ENCODE assay signal across 9 mouse cellular contexts in genomic region chr2:158058534-158058933, GRCm38 (mm10). TPM values are rescaled to one million over a fixed set of nuclear protein-coding genes. Genes with fewer than 3 reads are reported as not detected.
DNase-seq lines count a peak whose midpoint lies in the region; ATAC-seq and TF ChIP-seq lines count a peak whose summit lies in the region.
"Had no signal": no experiment of that assay in that cellular context is flagged by ENCODE, and none has a peak within 500 bp of the region (broad histone marks: within the 10 kb centered on the region; RNA-seq: fewer than 3 reads in every experiment).

No protein-coding gene starts in this region.

- no peak for ATAC-seq in liver, embryonic 12.5 days
- no peak for ATAC-seq in inflammation-experienced regulatory T-cells, adult 6 months

- TF ChIP-seq CTCF in liver, adult 2 months (IDR thresholded peaks at IDR 0.05; ENCODE audit: low read depth, low read length) = no peak

- DNase-seq in liver, adult 2 months (ENCODE audit: extremely low read depth, low read depth, low spot score) = peak; percentile 61
- DNase-seq in cerebellum, adult 9-11 months = peak; percentile 91
- DNase-seq in heart, adult 8-10 months (ENCODE audit: low spot score) = peak; percentile 37
- DNase-seq in lung, postnatal 36 days = peak; percentile 56
- DNase-seq in kidney, postnatal 14 days = no peak
- no peak for DNase-seq in urinary bladder, adult 18-20 months (ENCODE audit: low spot score in 2 of 2)

- no peak for TF ChIP-seq POLR2A in liver, adult 2 months (IDR thresholded peaks at IDR 0.05; ENCODE audit: extremely low read depth, insufficient read depth, low read length)

- WGBS in liver, adult 2 months = 21% methylated on average over 10 of the region's 10 CpGs
- 90% methylated on average over 10 of the region's 10 CpGs for WGBS in liver, embryonic 12.5 days (ENCODE audit: insufficient replicate concordance)

- H3K27me3 ChIP-seq in liver, adult 2 months (ENCODE audit: control insufficient read depth, insufficient read depth, low read length) = no peaks in the 10 kb centered on the region
- H3K27me3 ChIP-seq in liver, embryonic 12.5 days (replicated peaks) = no peaks in the 10 kb centered on the region
- H3K27me3 ChIP-seq: embryonic facial prominence, embryonic 13.5 days had no signal

- H3K4me2 ChIP-seq in liver, embryonic 12.5 days = no peak overlapping the region
- H3K4me2 ChIP-seq: embryonic facial prominence, embryonic 13.5 days had no signal

- H3K27ac ChIP-seq in liver, adult 2 months (replicated peaks; ENCODE audit: insufficient read depth, low read depth, low read length) = 0 out of 2 replicates have a peak overlapping the region, but pooled peaks have one; percentile 1
- H3K27ac ChIP-seq in liver, embryonic 12.5 days = no peak overlapping the region
- H3K27ac ChIP-seq: embryonic facial prominence, embryonic 13.5 days had no signal

- H3K4me3 ChIP-seq in liver, adult 2 months (ENCODE audit: insufficient read depth, low read depth, low read length) = no peak overlapping the region
- no peak overlapping the region for H3K4me3 ChIP-seq in liver, embryonic 12.5 days
- H3K4me3 ChIP-seq: embryonic facial prominence, embryonic 13.5 days had no signal

- peaks cover 11% of the 10 kb centered on the region for H3K4me1 ChIP-seq in liver, adult 2 months (ENCODE audit: control insufficient read depth, insufficient read depth, low read length)
- no peaks in the 10 kb centered on the region for H3K4me1 ChIP-seq in liver, embryonic 12.5 days
- H3K4me1 ChIP-seq: embryonic facial prominence, embryonic 13.5 days had no signal

- no peaks in the 10 kb centered on the region for H3K9me3 ChIP-seq in liver, embryonic 12.5 days (replicated peaks)
- H3K9me3 ChIP-seq: embryonic facial prominence, embryonic 13.5 days had no signal

- no peaks in the 10 kb centered on the region for H3K79me2 ChIP-seq in liver, adult 2 months (ENCODE audit: control insufficient read depth, insufficient read depth, low read length)

- peaks cover 32% of the 10 kb centered on the region for H3K36me3 ChIP-seq in liver, adult 2 months (ENCODE audit: control insufficient read depth, insufficient read depth, low read length)
- H3K36me3 ChIP-seq in liver, embryonic 12.5 days = peaks cover 90% of the 10 kb centered on the region

- H3K9ac ChIP-seq in liver, adult 2 months (ENCODE audit: low read depth, low read length) = no peak overlapping the region
- H3K9ac ChIP-seq in liver, embryonic 12.5 days = no peak overlapping the region
- H3K9ac ChIP-seq: embryonic facial prominence, embryonic 13.5 days had no signal

RNA-seq across cellular contexts. Expression of gene Rprd1b, which starts 30.2 kb away (rescaled TPM):
- total RNA-seq in liver, adult 2 months (2014; rRNA removed) = 6.8 and 8.3 TPM in 2 replicates
- polyA plus RNA-seq in liver, adult 2 months (2012; rRNA removed) = 12.8 and 14.2 TPM in 2 replicates
- polyA plus RNA-seq in liver, embryonic 12.5 days (2016; fragmentation: Nextera tagmentation; extraction: Ambion mirVana) = 40.4 and 42.5 TPM in 2 replicates
- total RNA-seq in heart, adult 8-10 months (2022) = 10 to 100 TPM; 25.3 to 30.1 (median 28.6) TPM
- 10 to 100 TPM; 19.4 to 23.4 (median 21.2) TPM for polyA plus RNA-seq in inflammation-experienced regulatory T-cells, adult 6 months (2017; shearing (Covaris generic))

RNA-seq across cellular contexts. Expression of gene Tti1, which starts 30.3 kb away (rescaled TPM):
- 8.2 and 8.9 TPM in 2 replicates for total RNA-seq in liver, adult 2 months (2014; rRNA removed)
- polyA plus RNA-seq in liver, adult 2 months (2012; rRNA removed) = 7.6 and 9.0 TPM in 2 replicates
- 21.8 and 22.2 TPM in 2 replicates for polyA plus RNA-seq in liver, embryonic 12.5 days (2016; fragmentation: Nextera tagmentation; extraction: Ambion mirVana)
- 10 to 100 TPM; 22.4 to 35.4 (median 29.9) TPM for total RNA-seq in heart, adult 8-10 months (2022)
- 10 to 100 TPM; 23.8 to 32.0 (median 26.2) TPM for polyA plus RNA-seq in inflammation-experienced regulatory T-cells, adult 6 months (2017; shearing (Covaris generic))

Comparison
In these comparisons a context has a peak if more than half of its experiments do, and no peak if none do; other contexts are left out.
1. DNase-seq: peak in liver, adult 2 months (single experiment), cerebellum, adult 9-11 months (single experiment), heart, adult 8-10 months (single experiment) and lung, postnatal 36 days (single experiment); none in kidney, postnatal 14 days (single experiment) and urinary bladder, adult 18-20 months (0 of 2).